Mouse (Mus musculus) bone marrow, adult 2 months (tissue): ENCODE data around the gene Bace1.

Experiments
- CTCF ChIP-seq: fragments of 200-500 bp; IDR thresholded peaks from 2 replicates; pipeline ENCODE4 v1.5.1; 2011; ENCODE audit warnings: low read length, control low read depth; ENCODE audit not compliant: control insufficient read depth, insufficient read depth
- POLR2A ChIP-seq: fragments of 200-500 bp; IDR thresholded peaks from 2 replicates; pipeline ENCODE4 v1.6.1; 2011; ENCODE audit warnings: low read depth, mild to moderate bottlenecking, control low read depth, low read length, borderline replicate concordance; ENCODE audit not compliant: control insufficient read depth

DNA sequence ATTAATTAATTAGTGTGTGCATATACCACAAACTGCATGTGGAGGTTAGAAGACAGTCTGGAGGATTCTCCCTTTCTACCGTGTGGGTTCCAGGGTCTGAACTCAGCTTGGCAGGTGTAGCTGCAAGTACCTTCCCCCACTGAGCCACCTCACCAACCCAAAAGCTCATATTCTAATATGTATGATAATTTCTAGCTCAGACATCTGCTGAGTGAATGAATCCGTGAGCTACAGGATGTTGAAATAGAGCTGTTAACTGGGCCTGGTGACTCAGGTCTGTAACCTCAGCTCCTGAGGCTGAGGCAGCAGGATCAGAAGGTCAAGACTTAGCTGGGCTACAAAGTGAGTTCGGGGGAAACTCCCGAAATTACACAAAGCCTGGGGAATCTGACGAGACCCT lies 4.6 kb downstream of the Bace1 start:
- TF ChIP-seq POLR2A = no peak
- no peak for TF ChIP-seq CTCF
